Mouse (Mus musculus) kidney, adult 2 months (tissue): ENCODE results near the gene Ncf1.

Experiments used
- CTCF ChIP-seq: fragments of 200-500 bp; conservative IDR thresholded peaks from 2 replicates; pipeline ENCODE4 v1.5.1; 2011; ENCODE audit warnings: low read depth, mild to moderate bottlenecking, control low read depth, low read length, moderate library complexity, mixed read lengths; ENCODE audit not compliant: insufficient read depth, insufficient read length
- POLR2A ChIP-seq: fragments of 200-500 bp; IDR thresholded peaks from one replicate; pipeline ENCODE4 v1.6.1; 2011; ENCODE audit warnings: low read depth, low read length, control low read depth

DNA sequence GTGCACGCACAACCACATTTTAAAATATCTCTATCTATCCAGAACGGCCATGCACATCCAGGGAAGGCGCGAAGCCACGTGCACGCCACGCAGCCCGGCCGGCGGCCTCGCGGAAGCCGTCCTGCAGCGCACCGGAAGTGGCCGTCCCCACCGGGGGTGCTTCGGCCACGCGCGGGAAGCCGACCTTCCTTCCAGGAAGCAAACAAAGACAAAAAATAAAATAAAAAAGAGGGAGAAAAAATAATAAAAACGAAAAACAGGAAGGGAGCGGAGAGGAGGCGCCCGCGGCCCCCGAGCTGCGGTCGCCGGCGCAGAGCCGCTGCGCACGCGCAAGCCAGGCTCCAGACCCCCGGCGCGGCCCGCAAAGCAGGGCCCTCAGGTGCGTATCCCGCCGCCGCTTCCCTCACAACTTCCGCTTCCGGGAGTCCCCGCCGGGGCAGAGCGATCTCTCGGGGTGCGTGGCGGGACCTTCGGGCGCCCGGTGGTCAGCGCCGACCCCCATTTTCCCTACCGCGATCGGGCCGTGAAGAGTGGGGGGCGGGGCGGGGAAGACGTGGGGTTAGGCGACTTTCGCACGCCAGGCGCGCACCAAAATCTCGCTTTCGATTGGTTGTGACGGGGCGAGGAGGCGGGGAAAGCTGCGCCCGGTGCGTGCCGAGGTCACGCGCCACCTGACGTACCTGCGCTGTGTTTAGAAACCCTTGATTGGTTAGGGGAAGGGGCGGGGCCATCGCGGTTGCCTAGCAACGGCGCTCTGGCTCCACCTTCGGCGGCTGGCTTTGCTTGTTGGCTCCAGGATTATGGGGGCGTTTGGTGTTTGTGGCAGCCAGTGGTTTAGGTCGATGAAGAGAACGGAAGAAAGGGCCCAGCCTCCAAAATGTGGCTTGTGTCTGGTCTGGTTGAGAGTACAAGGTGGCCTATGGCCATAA is 45.3 kb downstream of the Ncf1 start, which contains the start of gene Gtf2ird2:
- no peak for TF ChIP-seq CTCF
- no peak for TF ChIP-seq POLR2A
